24 mouse cellular contexts compared by ENCODE assay signal in genomic region chr3:28236689-28237088, GRCm38 (mm10). TPM values are rescaled to one million over a fixed set of nuclear protein-coding genes. Genes with fewer than 3 reads are reported as not detected.
A peak's percentile ranks its signal among the peaks of the same experiment; 100 is the strongest.
DNase-seq lines count a peak whose midpoint lies in the region; ATAC-seq and TF ChIP-seq lines count a peak whose summit lies in the region.
"Had no signal": no experiment of that assay in that cellular context is flagged by ENCODE, and none has a peak within 500 bp of the region (broad histone marks: within the 10 kb centered on the region; RNA-seq: fewer than 3 reads in every experiment).

No protein-coding gene starts in this region.

- no peaks in the 10 kb centered on the region for H3K4me1 ChIP-seq in thymus, adult 2 months (replicated peaks; ENCODE audit: control insufficient read depth, insufficient read depth, low read length)
- H3K4me1 ChIP-seq: embryonic facial prominence, embryonic 15.5 days; intestine, embryonic 15.5 days had no signal

- TF ChIP-seq POLR2A in thymus, adult 2 months (IDR thresholded peaks at IDR 0.05; ENCODE audit: control insufficient read depth, extremely low read depth, insufficient read depth, low read length, poor library complexity) = no peak

- no peak for TF ChIP-seq CTCF in thymus, adult 2 months (IDR thresholded peaks at IDR 0.05; ENCODE audit: borderline replicate concordance, control insufficient read depth, extremely low read depth, insufficient read depth, low read length, poor library complexity)

- H3K36me3 ChIP-seq in thymus, adult 2 months (ENCODE audit: control insufficient read depth, insufficient read depth, low read length) = no peaks in the 10 kb centered on the region
- H3K36me3 ChIP-seq: embryonic facial prominence, embryonic 15.5 days; G1E; heart, embryonic 12.5 days; intestine, embryonic 15.5 days had no signal

- ATAC-seq in inflammation-experienced regulatory T-cells, adult 6 months = peak; percentile 81
- ATAC-seq: forebrain, embryonic 16.5 days; hindbrain, embryonic 16.5 days; intestine, embryonic 15.5 days; Patski had no signal

- WGBS in thymus, adult 2 months = 89% methylated on average over 4 of the region's 4 CpGs

- H3K27me3 ChIP-seq in thymus, adult 2 months (ENCODE audit: control insufficient read depth, insufficient read depth, low read length) = no peaks in the 10 kb centered on the region
- H3K27me3 ChIP-seq: embryonic facial prominence, embryonic 15.5 days; heart, embryonic 12.5 days; intestine, embryonic 15.5 days; Patski had no signal

- no peak overlapping the region for H3K4me3 ChIP-seq in thymus, adult 2 months (ENCODE audit: control insufficient read depth, insufficient read depth, low read length)
- H3K4me3 ChIP-seq: embryonic facial prominence, embryonic 15.5 days; erythroblast, embryonic 14.5 days; gastrocnemius, adult 2 months; heart, embryonic 12.5 days; intestine, embryonic 15.5 days had no signal

- no peak overlapping the region for H3K27ac ChIP-seq in thymus, adult 2 months (ENCODE audit: control insufficient read depth, insufficient read depth, low read length)
- H3K27ac ChIP-seq: embryonic facial prominence, embryonic 15.5 days; gastrocnemius, adult 2 months; intestine, embryonic 15.5 days had no signal

- peak; percentile 15 for DNase-seq in 3T3-L1 (ENCODE audit: low read depth, low spot score)
- DNase-seq in CD4-positive helper T cell, adult 2 months (ENCODE audit: low read depth, low spot score) = peak; percentile 45
- DNase-seq in Muller cell, postnatal 12 days (ENCODE audit: inconsistent ontology term) = peak; percentile 4
- no peak for DNase-seq in thymus, adult 2 months
- DNase-seq in T-cell, adult 2 months (ENCODE audit: low spot score) = no peak
- DNase-seq in thymus, postnatal 14 days = no peak
- DNase-seq: adrenal gland, adult 8-10 months; adrenal gland, postnatal 36 days; B cell, adult 2 months; cerebellum, adult 2 months; cerebellum, postnatal 14 days; embryo, embryonic 11 days; gastrocnemius, adult 2 months; gastrocnemius, postnatal 25 days; kidney, adult 8-10 months had no signal

RNA-seq across cellular contexts. Expression of gene Tnik, which starts 26.3 kb away (rescaled TPM):
- 10 to 100 TPM; 41.3 to 66.3 (median 64.8) TPM for polyA plus RNA-seq in inflammation-experienced regulatory T-cells, adult 6 months (2017; shearing (Covaris generic))
- polyA plus RNA-seq in thymus, adult 2 months (2012; rRNA removed) = 22.6 and 23.6 TPM in 2 replicates
- polyA plus RNA-seq: erythroblast, embryonic 14.5 days had no signal

Comparison
In these comparisons a context has a peak if more than half of its experiments do, and no peak if none do; other contexts are left out.
1. DNase-seq: peak in 3T3-L1 (single experiment), CD4-positive helper T cell, adult 2 months (single experiment) and Muller cell, postnatal 12 days (single experiment); none in thymus, adult 2 months (single experiment), T-cell, adult 2 months (single experiment) and thymus, postnatal 14 days (single experiment).